Mouse (Mus musculus) myocyte (in vitro differentiated cells): ENCODE measurements at regions not wholly inside any gene's neighbourhood (a gene's known extent, or its start where the extent isn't known, plus 50 kb on each side); places are given as distances from the start of the nearest gene placed in this dataset.

Source experiments
- CEBPB ChIP-seq: IDR thresholded peaks from 2 replicates; pipeline ENCODE4 v1.6.1; 2011; ENCODE audit warnings: mild to moderate bottlenecking, moderate library complexity; ENCODE audit not compliant: poor library complexity, insufficient read depth, severe bottlenecking
- E2F4 ChIP-seq: IDR thresholded peaks from one replicate; pipeline ENCODE4 v1.6.1; 2011; ENCODE audit warnings: mild to moderate bottlenecking, control low read depth, moderate library complexity; ENCODE audit not compliant: insufficient read depth
- MAX ChIP-seq: IDR thresholded peaks from one replicate; pipeline ENCODE4 v1.6.1; 2011; ENCODE audit warnings: low read depth, mild to moderate bottlenecking, control low read depth
- MYOD1 ChIP-seq, 3 experiments: IDR thresholded peaks; one replicate each; pipeline ENCODE4 v1.6.1; 2011; ENCODE audit warnings: control low read depth in 2 of 3, low read depth in 2 of 3, mild to moderate bottlenecking in 2 of 3, moderate library complexity in 1 of 3; ENCODE audit not compliant: insufficient read length in 2 of 3, control insufficient read depth in 1 of 3
- MYOG ChIP-seq, 3 experiments: IDR thresholded peaks; one replicate each; pipeline ENCODE4 v1.6.1; 2011; ENCODE audit warnings: control low read depth in 2 of 3, low read depth in 2 of 3, mild to moderate bottlenecking in 2 of 3; ENCODE audit not compliant: insufficient read length in 2 of 3, control insufficient read depth in 1 of 3, insufficient read depth in 1 of 3
- POLR2A ChIP-seq: IDR thresholded peaks from one replicate; pipeline ENCODE4 v1.6.1; 2011; ENCODE audit warnings: low read depth, mild to moderate bottlenecking, control low read depth, moderate library complexity; ENCODE audit not compliant: insufficient read length
- POLR2AphosphoS2 ChIP-seq: IDR thresholded peaks from one replicate; pipeline ENCODE4 v1.6.1; 2011; ENCODE audit warnings: low read depth, control low read depth; ENCODE audit not compliant: insufficient read length
- REST ChIP-seq: IDR thresholded peaks from one replicate; pipeline ENCODE4 v1.6.1; 2011; ENCODE audit warnings: mild to moderate bottlenecking, control low read depth, moderate library complexity; ENCODE audit not compliant: insufficient read depth, insufficient read length
- SRF ChIP-seq: IDR thresholded peaks from one replicate; pipeline ENCODE4 v1.6.1; 2011; ENCODE audit warnings: low read depth; ENCODE audit not compliant: control insufficient read depth, insufficient read length
- TCF12 ChIP-seq: IDR thresholded peaks from one replicate; pipeline ENCODE4 v1.6.1; 2011; ENCODE audit warnings: mild to moderate bottlenecking, control low read depth; ENCODE audit not compliant: poor library complexity, insufficient read depth, severe bottlenecking
- TCF3 ChIP-seq: IDR thresholded peaks from one replicate; pipeline ENCODE4 v1.6.1; 2011; ENCODE audit warnings: low read depth, control low read depth; ENCODE audit not compliant: insufficient read length
- USF1 ChIP-seq: IDR thresholded peaks from one replicate; pipeline ENCODE4 v1.6.1; 2011; ENCODE audit warnings: low read depth, mild to moderate bottlenecking, control low read depth, moderate library complexity

DNA sequence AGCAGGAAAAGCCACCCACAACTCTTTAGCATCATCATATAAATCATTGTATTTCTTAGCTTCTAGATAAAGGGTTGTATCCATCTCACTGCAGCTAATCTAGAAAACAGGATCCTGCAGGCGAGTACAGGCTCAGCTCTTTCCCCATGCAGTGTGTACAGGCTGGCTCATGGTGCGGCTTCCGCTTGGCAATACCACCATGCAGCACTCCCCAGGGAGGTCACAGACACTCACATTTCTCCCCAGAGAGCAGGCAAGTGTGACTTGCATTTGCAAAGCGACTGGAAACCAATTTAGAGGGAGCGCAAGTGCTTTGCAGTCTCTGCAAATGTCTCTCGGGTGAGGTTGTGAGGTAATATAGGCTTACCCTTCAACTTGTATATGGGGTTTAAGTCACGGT is 69.1 kb upstream of the Zfp366 start:
- TF ChIP-seq POLR2A (no peak), USF1 (no peak), TCF3 (no peak), POLR2AphosphoS2 (no peak), MAX (no peak), CEBPB (no peak), TCF12 (no peak), MYOG (IDR thresholded peaks at IDR 0.05; ENCODE audit: control insufficient read depth in 1 of 3, insufficient read depth in 1 of 3, insufficient read length in 2 of 3, low read depth in 2 of 3) (no peak), E2F4 (no peak), SRF (no peak), REST (no peak), MYOD1 (IDR thresholded peaks at IDR 0.05; ENCODE audit: control insufficient read depth in 1 of 3, insufficient read length in 2 of 3, low read depth in 2 of 3) (no peak)
